Mouse (Mus musculus) liver, postnatal 0 days (tissue): ENCODE results near the gene Gpd2.

ENCODE experiments used
- CTCF ChIP-seq: sonication (generic); IDR thresholded peaks from 2 replicates; pipeline ENCODE4 v1.5.1; 2016; ENCODE audit warnings: antibody characterized with exemption, low read depth
- EP300 ChIP-seq: IDR thresholded peaks from 2 replicates; pipeline ENCODE4 v1.6.1; 2016; ENCODE audit warnings: antibody characterized with exemption, low read depth, mild to moderate bottlenecking

DNA sequence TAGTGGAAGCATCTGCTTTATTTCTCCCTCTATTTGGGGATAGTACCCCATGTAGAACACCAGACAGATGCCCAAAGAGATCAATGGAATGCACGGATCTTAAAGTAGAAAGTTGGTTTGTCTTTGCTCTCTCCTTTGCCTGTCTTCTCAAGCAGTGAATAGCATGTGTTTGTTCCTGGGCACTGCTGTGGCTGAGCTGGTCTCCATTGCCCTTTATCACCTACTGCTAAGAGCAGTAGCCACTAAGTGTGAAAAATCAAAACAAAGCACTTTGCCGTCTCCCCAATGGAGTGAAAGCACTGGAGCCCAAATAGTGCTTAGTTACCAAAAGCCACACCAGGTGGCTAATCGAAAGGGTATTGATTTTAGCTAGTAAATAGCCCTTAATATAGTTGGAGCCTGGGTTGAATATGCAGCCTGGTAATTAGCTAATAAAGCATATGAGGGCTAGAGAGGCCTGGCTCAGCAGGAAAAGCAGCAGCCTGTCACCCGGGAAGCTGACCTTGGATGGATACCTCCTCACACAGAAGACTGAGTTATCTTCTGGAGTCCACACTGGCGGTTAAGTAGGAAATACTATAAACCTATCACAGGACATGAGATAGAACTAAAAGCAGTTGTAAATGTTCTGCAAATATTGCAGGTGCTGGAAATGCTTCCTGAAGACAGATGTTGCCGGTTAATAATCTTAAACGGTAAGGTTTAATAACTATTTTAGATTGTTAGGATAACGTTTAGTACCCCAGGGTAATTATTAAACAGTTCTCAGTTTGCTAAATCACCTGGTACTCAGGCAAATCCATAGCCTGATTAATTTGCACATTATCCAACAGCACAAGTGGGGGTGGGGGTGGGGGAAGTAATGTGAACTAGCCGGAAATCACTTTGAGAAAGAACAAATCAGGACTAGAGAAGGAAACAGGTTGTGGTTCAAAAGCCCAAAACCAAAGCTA, 26.1 kb upstream of the Gpd2 start:
- TF ChIP-seq EP300 (no peak), CTCF (no peak)
